Mouse (Mus musculus) limb, embryonic 11.5 days (tissue): ENCODE measurements around the gene Shank2. TPM values are rescaled to one million over a fixed set of nuclear protein-coding genes. Genes with fewer than 3 reads are reported as not detected.

Experiments
- ATAC-seq: fragments of 200-750 bp; cut with Nextera tagmentation; 2 replicates; pipeline ENCODE4 v1.8.0; 2017; ENCODE audit warnings: low read depth; ENCODE audit not compliant: insufficient number of reproducible peaks, low FRiP score, low TSS enrichment
- DNase-seq: peaks from one replicate; pipeline ENCODE4 v3.0.0-alpha.2; 2015; ENCODE audit warnings: low spot score
- H3K27ac ChIP-seq: fragments of 300-500 bp; sonication (generic); replicated peaks from 2 replicates; pipeline ENCODE4 v1.5.1; 2014; ENCODE audit warnings: low read depth, mild to moderate bottlenecking, low read length
- H3K27me3 ChIP-seq: fragments of 300-500 bp; sonication (generic); 2 replicates; pipeline ENCODE4 v1.6.1; 2014; ENCODE audit warnings: mild to moderate bottlenecking, low read length, mixed read lengths; ENCODE audit not compliant: control insufficient read depth, insufficient read depth
- H3K36me3 ChIP-seq: fragments of 300-500 bp; sonication (generic); 2 replicates; pipeline ENCODE4 v1.6.1; 2014; ENCODE audit warnings: mild to moderate bottlenecking, low read length, moderate library complexity, mixed read lengths; ENCODE audit not compliant: control insufficient read depth, insufficient read depth
- H3K4me1 ChIP-seq: fragments of 300-500 bp; sonication (generic); 2 replicates; pipeline ENCODE4 v1.6.1; 2014; ENCODE audit warnings: low read length, mixed read lengths; ENCODE audit not compliant: control insufficient read depth, insufficient read depth
- H3K4me2 ChIP-seq: fragments of 300-500 bp; sonication (generic); 2 replicates; pipeline ENCODE4 v1.6.1; 2014; ENCODE audit warnings: low read depth, mild to moderate bottlenecking, moderate library complexity; ENCODE audit not compliant: severe bottlenecking
- H3K4me3 ChIP-seq: fragments of 300-500 bp; sonication (generic); 2 replicates; pipeline ENCODE4 v1.5.1; 2014; ENCODE audit warnings: low read depth, low read length
- H3K9ac ChIP-seq: fragments of 300-500 bp; sonication (generic); 2 replicates; pipeline ENCODE4 v1.6.1; 2014; ENCODE audit warnings: mild to moderate bottlenecking, low read length
- H3K9me3 ChIP-seq: fragments of 300-500 bp; sonication (generic); 2 replicates; pipeline ENCODE4 v1.6.1; 2016; ENCODE audit warnings: low read length; ENCODE audit not compliant: control insufficient read depth
- WGBS: fragments of 180-500 bp; shearing (Covaris S2); extraction: QIAGEN DNeasy Blood & Tissue Kit; methylation state at CpG from one replicate; pipeline ENCODE4 v1.1.7; 2014; 5-methylcytosine and 5-hydroxymethylcytosine counted together
- polyA plus RNA-seq: library from polyadenylated mRNA; unstranded; fragments of >200 nt; fragmentation: Nextera tagmentation; extraction: Ambion mirVana; gene quantifications from 2 replicates; pipeline ENCODE4 v1.2.1, GENCODE M21; 2014

The Shank2 gene
- polyA plus RNA-seq, 1 experiment from 2014 or later = 0.68 TPM

- DNase-seq (no peak), ATAC-seq (no peak)
- Histone ChIP-seq H3K4me1 (no peaks in the 10 kb centered on the region), H3K4me3 (no peak overlapping the region), H3K4me2 (no peak overlapping the region), H3K27ac (no peak overlapping the region), H3K36me3 (no peaks in the 10 kb centered on the region), H3K9me3 (no peaks in the 10 kb centered on the region), H3K27me3 (no peaks in the 10 kb centered on the region), H3K9ac (no peak overlapping the region)
- 41% methylated on average over 2 of the region's 2 CpGs for WGBS
Observed at GRCm38 (mm10) chr7:144248686-144249422, 247.1 kb downstream of the Shank2 start.

DNA sequence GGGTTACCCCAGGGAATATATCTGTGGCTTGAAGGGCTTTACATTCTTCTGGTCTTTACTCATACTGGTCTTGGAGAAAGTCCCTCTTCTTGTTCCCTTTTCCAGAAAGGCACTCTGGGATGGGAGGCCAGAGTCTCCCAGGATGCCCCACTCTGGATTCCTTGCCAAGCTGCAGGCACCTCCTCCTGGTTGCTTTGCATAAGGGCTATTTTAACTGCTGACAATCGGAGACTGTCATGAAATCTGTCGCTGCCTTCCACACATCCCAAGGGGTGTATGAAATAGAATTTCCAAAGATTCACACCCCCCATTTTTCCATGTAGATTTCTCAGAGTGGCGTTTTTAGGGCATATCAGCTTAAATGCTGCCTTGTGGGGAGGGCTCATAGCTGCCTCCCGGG, 249.1 kb downstream of the Shank2 start:
- Histone ChIP-seq H3K9me3 (no peaks in the 10 kb centered on the region), H3K4me1 (no peaks in the 10 kb centered on the region), H3K27me3 (no peaks in the 10 kb centered on the region), H3K36me3 (no peaks in the 10 kb centered on the region), H3K9ac (no peak overlapping the region), H3K4me3 (no peak overlapping the region), H3K4me2 (no peak overlapping the region), H3K27ac (no peak overlapping the region)
- ATAC-seq = no peak
- WGBS = 75% methylated on average over 4 of the region's 4 CpGs
- no peak for DNase-seq

DNA sequence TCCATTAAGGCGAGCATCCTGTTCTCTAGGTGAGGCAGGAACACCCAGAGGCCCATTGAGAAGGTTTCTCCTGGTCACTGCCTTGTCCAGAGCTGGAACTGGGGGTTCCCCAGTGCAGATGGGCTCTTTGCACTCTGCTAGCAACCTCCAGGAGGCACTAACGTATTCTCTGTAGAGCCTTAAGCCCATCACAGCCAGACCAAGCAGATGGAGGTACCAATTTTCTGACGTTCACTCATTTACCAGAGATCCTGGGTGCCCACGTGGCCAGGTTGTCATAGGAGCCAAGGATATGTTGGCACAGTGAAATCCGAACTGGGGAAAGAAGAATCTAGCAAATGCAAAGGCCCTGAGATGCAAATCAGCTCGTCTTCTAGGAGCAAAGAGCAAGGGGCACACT, 249.5 kb downstream of the Shank2 start:
- 58% methylated on average over 6 of the region's 6 CpGs for WGBS
- no peak for DNase-seq
- ATAC-seq = no peak

GRCm38 (mm10) chr7:144254674-144255246, 253.0 kb downstream of the Shank2 start:
- Histone ChIP-seq H3K4me2 (no peak overlapping the region), H3K36me3 (no peaks in the 10 kb centered on the region), H3K9me3 (no peaks in the 10 kb centered on the region), H3K27me3 (no peaks in the 10 kb centered on the region), H3K27ac (no peak overlapping the region), H3K9ac (no peak overlapping the region), H3K4me1 (no peaks in the 10 kb centered on the region), H3K4me3 (no peak overlapping the region)
- 37% methylated on average over 8 of the region's 8 CpGs for WGBS
- DNase-seq = no peak
- ATAC-seq = no peak; the same call in 1 of the 2 replicates

More for the DNA sequence above, 249.5 kb downstream of the Shank2 start:
- no peak overlapping the region for H3K4me2 ChIP-seq
- H3K27ac ChIP-seq = no peak overlapping the region
- no peak overlapping the region for H3K4me3 ChIP-seq
- no peak overlapping the region for H3K9ac ChIP-seq
- H3K9me3 ChIP-seq = no peaks in the 10 kb centered on the region
- H3K4me1 ChIP-seq = no peaks in the 10 kb centered on the region
- H3K36me3 ChIP-seq = no peaks in the 10 kb centered on the region
- H3K27me3 ChIP-seq = no peaks in the 10 kb centered on the region

DNA sequence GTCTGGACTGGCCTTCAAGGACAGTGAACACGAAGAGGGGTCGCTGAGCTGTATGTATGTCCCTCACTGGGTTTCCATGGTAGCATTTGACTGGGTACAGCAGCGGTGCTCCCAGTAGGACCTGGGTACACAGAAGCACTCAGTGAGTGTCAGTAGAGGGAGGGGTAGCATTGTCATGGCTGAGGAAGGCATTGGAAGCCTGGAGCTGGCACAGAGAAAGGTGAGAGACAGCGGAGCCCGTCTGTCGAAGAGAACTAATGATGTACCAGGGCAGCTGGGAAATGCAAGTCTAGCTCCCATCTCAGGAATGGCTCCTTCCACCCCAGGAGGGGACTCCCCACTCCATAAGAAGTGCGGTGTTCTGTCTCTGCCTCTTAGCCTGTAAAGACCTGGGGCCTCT, 256.1 kb downstream of the Shank2 start:
- no peak for DNase-seq
- WGBS = 79% methylated on average over 7 of the region's 7 CpGs
- Histone ChIP-seq H3K4me2 (no peak overlapping the region), H3K27me3 (no peaks in the 10 kb centered on the region), H3K9ac (no peak overlapping the region), H3K36me3 (no peaks in the 10 kb centered on the region), H3K9me3 (no peaks in the 10 kb centered on the region), H3K4me3 (no peak overlapping the region), H3K27ac (no peak overlapping the region), H3K4me1 (no peaks in the 10 kb centered on the region)
- ATAC-seq = no peak

DNA sequence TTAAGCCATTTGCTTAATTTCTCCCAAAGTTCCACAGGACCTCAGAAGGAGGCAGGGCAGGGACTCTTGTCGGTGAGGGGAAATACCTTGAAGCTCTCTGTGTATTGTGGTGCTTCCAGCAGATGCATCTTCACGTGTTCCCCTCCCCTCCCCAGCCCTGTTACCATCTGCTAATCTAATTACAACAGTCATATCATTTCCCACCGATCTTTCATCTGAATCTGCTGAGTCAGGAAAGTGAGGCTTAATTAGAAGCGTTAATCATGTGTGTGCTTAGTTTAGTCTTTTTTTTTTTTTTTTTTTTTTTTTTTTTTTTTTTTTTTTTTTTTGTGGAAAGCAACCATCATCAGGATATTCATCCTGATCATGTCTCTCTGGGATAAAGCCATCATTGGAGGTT, 256.6 kb downstream of the Shank2 start:
- DNase-seq = no peak
- Histone ChIP-seq H3K4me2 (no peak overlapping the region), H3K4me1 (no peaks in the 10 kb centered on the region), H3K27ac (no peak overlapping the region), H3K4me3 (no peak overlapping the region), H3K36me3 (no peaks in the 10 kb centered on the region), H3K9me3 (no peaks in the 10 kb centered on the region), H3K27me3 (no peaks in the 10 kb centered on the region), H3K9ac (no peak overlapping the region)
- ATAC-seq = no peak
- WGBS = 59% methylated on average over 4 of the region's 4 CpGs

DNA sequence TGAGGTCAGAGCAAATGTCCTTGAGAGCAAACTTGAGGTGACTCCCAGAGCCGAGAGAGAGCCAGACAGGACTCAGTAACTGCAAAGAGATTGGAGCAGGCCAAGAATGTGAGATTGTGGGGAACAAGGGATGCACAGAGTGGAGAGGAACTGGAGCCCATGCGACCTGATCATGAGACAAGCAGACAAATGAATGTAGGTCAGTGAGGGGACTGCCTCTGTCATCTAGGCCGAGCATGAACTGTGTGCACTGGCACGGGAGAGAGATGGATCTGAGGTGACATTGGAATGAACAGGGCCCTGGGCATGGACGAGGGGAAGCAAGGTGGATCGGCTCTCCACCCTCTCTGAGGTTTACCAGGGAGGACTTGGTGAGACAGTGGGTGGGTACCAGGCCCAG, 260.9 kb downstream of the Shank2 start:
- Histone ChIP-seq H3K4me3 (no peak overlapping the region), H3K4me2 (no peak overlapping the region), H3K9ac (no peak overlapping the region), H3K36me3 (no peaks in the 10 kb centered on the region), H3K27ac (no peak overlapping the region), H3K9me3 (no peaks in the 10 kb centered on the region), H3K27me3 (no peaks in the 10 kb centered on the region), H3K4me1 (no peaks in the 10 kb centered on the region)
- DNase-seq = no peak
- ATAC-seq = no peak
- WGBS = 67% methylated on average over 6 of the region's 6 CpGs

- no peaks in the 10 kb centered on the region for H3K36me3 ChIP-seq
- no peaks in the 10 kb centered on the region for H3K27me3 ChIP-seq
- H3K4me1 ChIP-seq = no peaks in the 10 kb centered on the region
- H3K4me3 ChIP-seq = no peak overlapping the region
- no peak overlapping the region for H3K9ac ChIP-seq
- H3K27ac ChIP-seq = no peak overlapping the region
- DNase-seq = no peak
- ATAC-seq = no peak
- WGBS = 80% methylated on average over 7 of the region's 7 CpGs
- no peak overlapping the region for H3K4me2 ChIP-seq
- H3K9me3 ChIP-seq = no peaks in the 10 kb centered on the region
Observed at GRCm38 (mm10) chr7:144266745-144267144, 265.0 kb downstream of the Shank2 start.
